Mouse (Mus musculus) testis, adult 2 months (tissue): Measurements from ENCODE around the gene Vmp1. TPM values are rescaled to one million over a fixed set of nuclear protein-coding genes. Genes with fewer than 3 reads are reported as not detected.
A peak's percentile ranks its signal among the peaks of the same experiment; 100 is the strongest.

Source experiments
- H3K27ac ChIP-seq: fragments of 200-500 bp; 2 replicates; pipeline ENCODE4 v1.5.1; 2012; ENCODE audit warnings: low read depth, low read length; ENCODE audit not compliant: control insufficient read depth, insufficient read depth
- H3K27me3 ChIP-seq: fragments of 200-500 bp; 2 replicates; pipeline ENCODE4 v1.6.1; 2012; ENCODE audit warnings: mild to moderate bottlenecking, low read length, moderate library complexity; ENCODE audit not compliant: control insufficient read depth, insufficient read depth
- H3K36me3 ChIP-seq: fragments of 200-500 bp; 2 replicates; pipeline ENCODE4 v1.6.1; 2012; ENCODE audit warnings: mild to moderate bottlenecking, low read length; ENCODE audit not compliant: control insufficient read depth, insufficient read depth
- H3K4me1 ChIP-seq: fragments of 200-500 bp; 2 replicates; pipeline ENCODE4 v1.6.1; 2012; ENCODE audit warnings: low read length; ENCODE audit not compliant: control insufficient read depth, insufficient read depth
- H3K4me3 ChIP-seq: fragments of 200-500 bp; 2 replicates; pipeline ENCODE4 v1.5.1; 2012; ENCODE audit warnings: low read depth, mild to moderate bottlenecking, low read length, moderate library complexity, mixed read lengths; ENCODE audit not compliant: control insufficient read depth
- CTCF ChIP-seq: fragments of 200-500 bp; IDR thresholded peaks from 2 replicates; pipeline ENCODE4 v1.5.1; 2012; ENCODE audit warnings: low read depth, mild to moderate bottlenecking, inconsistent platforms, low read length, moderate library complexity; ENCODE audit not compliant: control insufficient read depth, insufficient read depth, insufficient replicate concordance
- POLR2A ChIP-seq: fragments of 200-500 bp; IDR thresholded peaks from 2 replicates; pipeline ENCODE4 v1.6.1; 2012; ENCODE audit warnings: low read depth, mild to moderate bottlenecking, inconsistent platforms, low read length, moderate library complexity; ENCODE audit not compliant: control insufficient read depth
- polyA plus RNA-seq: library from polyadenylated mRNA; depleted of rRNA; stranded (reverse); fragments of >200 nt; gene quantifications from 2 replicates; pipeline ENCODE4 v1.2.3, GENCODE M21; 2012

Vmp1 gene
- polyA plus RNA-seq, 1 experiment = 19.0 TPM

- Histone ChIP-seq H3K27ac (no peak overlapping the region), H3K4me1 (no peaks in the 10 kb centered on the region), H3K36me3 (no peaks in the 10 kb centered on the region), H3K4me3 (no peak overlapping the region), H3K27me3 (no peaks in the 10 kb centered on the region)
- TF ChIP-seq POLR2A = no peak
- TF ChIP-seq CTCF = no peak
Measured at GRCm38 (mm10) chr11:86629941-86630340, 53.7 kb downstream of the Vmp1 start.

- Histone ChIP-seq H3K27ac (no peak overlapping the region), H3K27me3 (no peaks in the 10 kb centered on the region), H3K36me3 (no peaks in the 10 kb centered on the region), H3K4me3 (no peak overlapping the region), H3K4me1 (no peaks in the 10 kb centered on the region)
- TF ChIP-seq POLR2A (no peak), CTCF (no peak)
Measured at GRCm38 (mm10) chr11:86629445-86629844, 54.2 kb downstream of the Vmp1 start.

GRCm38 (mm10) chr11:86628448-86628847 lies 55.2 kb downstream of the Vmp1 start:
- H3K27ac ChIP-seq = no peak overlapping the region
- no peaks in the 10 kb centered on the region for H3K4me1 ChIP-seq
- H3K36me3 ChIP-seq = no peaks in the 10 kb centered on the region
- H3K4me3 ChIP-seq = no peak overlapping the region
- no peaks in the 10 kb centered on the region for H3K27me3 ChIP-seq
- TF ChIP-seq POLR2A (no peak), CTCF (no peak)

- Histone ChIP-seq H3K27me3 (no peaks in the 10 kb centered on the region), H3K4me3 (no peak overlapping the region), H3K4me1 (no peaks in the 10 kb centered on the region), H3K27ac (no peak overlapping the region), H3K36me3 (no peaks in the 10 kb centered on the region)
- TF ChIP-seq CTCF (no peak), POLR2A (no peak)
Measured at GRCm38 (mm10) chr11:86627649-86628048, 56.0 kb downstream of the Vmp1 start.

GRCm38 (mm10) chr11:86626714-86627113 lies 56.9 kb downstream of the Vmp1 start:
- 0 out of 2 replicates have a peak overlapping the region, but pooled peaks have one; percentile 39 for H3K27ac ChIP-seq
- no peaks in the 10 kb centered on the region for H3K4me1 ChIP-seq
- no peak for TF ChIP-seq CTCF
- no peak for TF ChIP-seq POLR2A
- no peak overlapping the region for H3K4me3 ChIP-seq
- no peaks in the 10 kb centered on the region for H3K36me3 ChIP-seq
- H3K27me3 ChIP-seq = no peaks in the 10 kb centered on the region

GRCm38 (mm10) chr11:86624237-86624941 lies 59.2 kb downstream of the Vmp1 start:
- no peak overlapping the region for H3K4me3 ChIP-seq

GRCm38 (mm10) chr11:86623402-86624010 lies 60.1 kb downstream of the Vmp1 start:
- Histone ChIP-seq H3K4me1 (no peaks in the 10 kb centered on the region), H3K4me3 (no peak overlapping the region), H3K36me3 (no peaks in the 10 kb centered on the region), H3K27me3 (no peaks in the 10 kb centered on the region), H3K27ac (no peak overlapping the region)
- TF ChIP-seq CTCF (no peak), POLR2A (no peak)

More at GRCm38 (mm10) chr11:86624237-86624941, 59.2 kb downstream of the Vmp1 start:
- H3K36me3 ChIP-seq = no peaks in the 10 kb centered on the region
- TF ChIP-seq POLR2A (no peak), CTCF (no peak)
- no peaks in the 10 kb centered on the region for H3K27me3 ChIP-seq
- no peaks in the 10 kb centered on the region for H3K4me1 ChIP-seq
- no peak overlapping the region for H3K27ac ChIP-seq
